Mouse (Mus musculus) adrenal gland, adult 18-20 months (tissue): ENCODE results near the gene Vamp9. TPM values are rescaled to one million over a fixed set of nuclear protein-coding genes. Genes with fewer than 3 reads are reported as not detected.
A peak's percentile ranks its signal among the peaks of the same experiment; 100 is the strongest.

Experiments
- DNase-seq, 2 experiments: peaks; one replicate each; pipeline ENCODE4 v3.0.0; 2021 to 2022; ENCODE audit warnings: low spot score in 2 of 2
- total RNA-seq, 2 experiments: library from RNA; stranded (reverse); gene quantifications; 1 replicate in 1 of 2; 2 replicates in 1 of 2; pipeline ENCODE4 v1.2.3; 2021

Vamp9 gene
- total RNA-seq, 2 experiments from 2014 or later, result 0.48 to 0.63 TPM

DNA sequence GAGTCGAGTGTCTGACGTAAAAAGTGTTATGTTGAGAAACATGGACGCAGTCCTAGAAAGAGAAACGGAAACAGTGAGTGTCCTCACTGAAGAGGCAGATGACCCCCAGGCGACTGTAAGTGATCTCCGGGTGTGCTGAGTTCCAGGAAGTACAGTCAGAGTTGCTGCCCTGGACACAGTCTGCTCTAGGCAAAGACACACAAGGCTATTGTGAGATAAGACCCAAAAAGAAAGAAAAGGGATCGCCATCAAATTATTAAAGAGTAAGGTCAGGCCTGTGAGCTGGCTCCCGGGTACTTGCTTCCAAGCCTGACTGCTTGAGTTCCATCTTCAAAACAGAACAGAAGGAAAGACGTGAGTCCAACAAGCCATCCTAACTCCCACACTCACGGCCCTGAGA is 35.2 kb downstream of the Vamp9 start:
- DNase-seq, result no peak

DNA sequence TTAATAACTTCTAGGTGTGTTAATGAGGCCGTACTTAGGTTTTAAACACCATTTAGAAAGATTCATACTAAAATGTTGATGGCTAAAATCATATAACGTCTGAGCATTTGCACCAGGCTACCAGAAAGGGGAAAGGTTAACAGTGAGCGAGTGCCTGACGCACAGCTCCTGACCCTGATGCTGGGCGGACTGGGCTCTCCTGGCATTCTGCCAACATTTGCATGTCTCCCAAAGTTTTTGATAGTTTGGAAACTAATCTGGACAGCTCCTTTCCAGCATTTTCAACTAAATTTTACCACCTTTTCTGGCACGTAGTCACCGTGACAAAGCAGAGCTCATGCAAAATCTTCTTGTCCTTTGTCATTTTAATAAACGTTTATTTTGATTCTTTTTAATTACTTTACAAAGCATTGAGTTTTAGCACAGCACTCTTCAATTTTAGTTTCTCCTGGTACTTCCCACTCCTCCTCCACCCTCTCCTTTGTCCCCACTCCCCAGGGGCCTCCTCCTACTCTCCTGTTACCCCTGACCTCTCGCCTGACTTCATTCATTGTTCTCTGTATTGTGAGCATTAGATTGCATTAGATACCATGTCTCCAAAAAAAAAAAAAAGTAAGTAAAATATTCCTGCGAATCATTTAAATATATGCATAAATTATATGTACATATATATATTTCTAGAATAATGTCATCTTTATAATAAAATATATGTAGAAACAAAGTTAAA is 35.9 kb downstream of the Vamp9 start:
- DNase-seq, result peak in 1 of 2 experiments; percentile 19

DNA sequence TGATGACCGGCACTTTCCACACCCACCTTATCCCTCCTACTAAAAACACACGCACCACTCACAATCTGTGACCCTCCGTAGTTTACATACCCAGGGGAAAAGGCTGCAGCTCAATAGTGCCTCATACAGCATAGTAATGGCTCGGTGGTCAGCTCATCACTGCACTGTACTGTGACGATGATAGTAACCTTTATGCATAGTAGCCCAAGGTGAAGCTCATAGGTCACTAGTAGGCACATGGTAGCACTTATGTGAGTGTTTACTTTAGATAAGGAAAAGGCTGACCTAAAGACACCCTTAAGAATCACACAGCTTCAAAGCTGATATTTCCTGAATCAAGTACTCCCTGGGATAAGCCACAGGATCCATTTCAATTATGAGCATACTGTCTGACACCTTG is 46.5 kb downstream of the Vamp9 start:
- no peak for DNase-seq

DNA sequence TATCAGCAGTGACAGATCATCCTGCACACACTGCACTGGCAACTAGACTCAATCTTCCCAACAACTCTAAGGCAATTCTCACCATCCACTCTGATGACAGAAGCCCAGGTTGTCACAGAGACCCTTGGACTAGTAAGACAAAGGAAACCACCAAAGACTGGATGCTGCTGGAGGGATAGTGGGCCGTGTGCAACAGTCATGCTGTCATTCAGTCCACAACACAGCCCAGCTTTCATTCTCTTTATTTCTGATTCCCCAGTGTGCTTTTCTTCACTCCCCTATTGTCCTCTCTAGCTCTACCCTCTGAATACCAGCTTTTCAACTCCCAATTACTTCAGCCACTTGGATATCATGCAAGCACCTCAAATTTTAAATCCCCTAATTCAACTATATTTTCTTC is 47.8 kb downstream of the Vamp9 start:
- no peak for DNase-seq

DNA sequence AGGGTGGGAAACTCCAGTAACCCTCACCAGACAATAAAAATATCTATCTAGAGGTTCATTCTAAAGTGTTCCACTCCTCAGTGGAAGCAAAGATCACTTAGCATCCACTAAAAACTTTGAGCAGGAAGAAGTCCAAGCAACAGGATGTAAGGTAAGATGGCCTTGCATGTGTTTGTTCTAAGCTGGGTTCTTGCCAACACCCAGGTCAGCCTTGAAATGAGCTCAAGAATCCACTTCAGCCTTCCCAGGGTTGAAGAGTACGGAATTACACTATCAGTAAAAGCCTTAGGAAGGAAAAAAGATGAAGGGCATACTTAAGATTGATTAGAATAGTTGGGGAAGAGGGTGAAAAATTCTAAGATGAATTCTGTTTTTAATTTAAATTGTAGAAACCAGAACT is 52.6 kb downstream of the Vamp9 start:
- DNase-seq, result no peak

DNA sequence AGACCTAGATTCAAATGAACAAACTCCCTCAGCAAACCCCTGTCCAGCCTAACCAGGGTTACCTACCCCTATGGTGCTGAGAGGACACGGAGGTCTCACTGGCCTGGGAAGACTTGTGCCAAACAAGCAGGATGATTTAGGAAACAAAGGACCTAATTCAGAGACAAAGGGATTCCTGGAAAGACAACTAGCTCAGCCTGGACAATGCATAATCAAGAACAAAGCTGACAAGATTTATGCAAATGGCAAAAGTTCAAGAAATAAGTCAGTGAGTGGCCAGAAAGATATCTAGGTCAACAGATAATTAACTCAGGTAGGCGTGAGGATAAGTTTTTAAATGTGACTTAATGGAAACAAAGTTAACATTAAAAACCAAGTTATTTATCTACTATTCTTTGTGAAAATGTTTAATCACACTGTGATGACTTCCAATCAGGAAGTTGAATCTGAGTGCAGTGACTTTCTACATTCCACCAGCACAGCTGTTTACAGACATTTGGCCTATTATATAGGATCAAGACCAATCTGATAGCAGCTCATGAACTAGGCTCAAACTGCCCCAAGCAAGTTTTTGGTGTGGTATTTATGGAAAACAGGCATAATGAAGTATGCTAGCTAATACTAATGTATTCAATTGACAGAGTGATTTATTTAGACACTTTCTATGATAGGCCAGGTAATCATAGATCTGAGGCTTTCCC is 53.3 kb downstream of the Vamp9 start:
- no peak for DNase-seq

DNA sequence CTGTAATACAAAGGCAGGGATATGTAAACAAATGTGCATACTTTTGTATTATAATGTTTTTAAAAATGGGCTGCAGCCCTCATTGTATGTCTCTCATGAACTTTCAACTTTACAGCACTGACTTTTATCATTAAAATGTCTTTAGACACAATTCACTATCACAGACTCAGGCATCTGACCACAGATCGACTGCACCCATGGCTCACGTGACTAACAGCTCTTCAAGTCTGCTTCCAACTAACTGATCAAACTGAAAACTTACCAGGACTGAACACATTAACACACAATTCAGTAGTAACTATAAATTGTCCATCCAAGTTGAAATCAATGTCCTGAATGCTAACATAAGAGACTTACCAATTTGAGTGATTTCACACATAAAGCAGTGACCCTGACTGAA is 53.9 kb downstream of the Vamp9 start:
- DNase-seq, result no peak

DNA sequence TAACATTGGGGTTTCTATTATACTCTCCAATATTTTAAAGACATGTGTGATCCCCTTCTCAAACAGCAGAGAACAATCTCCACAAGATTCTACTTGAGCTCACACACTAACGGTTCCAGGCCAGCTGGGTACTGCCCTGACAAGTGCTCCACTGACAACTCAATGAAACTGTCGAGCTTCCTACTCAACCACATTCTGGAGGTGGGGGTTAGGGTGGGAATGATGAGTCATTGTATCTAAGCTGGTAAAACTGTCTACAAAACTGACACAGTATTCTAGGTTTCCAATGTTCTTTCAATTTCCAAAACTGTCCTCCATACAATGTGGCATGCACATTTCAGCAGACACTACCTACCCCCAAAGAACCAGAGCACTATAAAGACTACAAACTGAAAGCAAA is 67.9 kb downstream of the Vamp9 start:
- DNase-seq, result no peak

DNA sequence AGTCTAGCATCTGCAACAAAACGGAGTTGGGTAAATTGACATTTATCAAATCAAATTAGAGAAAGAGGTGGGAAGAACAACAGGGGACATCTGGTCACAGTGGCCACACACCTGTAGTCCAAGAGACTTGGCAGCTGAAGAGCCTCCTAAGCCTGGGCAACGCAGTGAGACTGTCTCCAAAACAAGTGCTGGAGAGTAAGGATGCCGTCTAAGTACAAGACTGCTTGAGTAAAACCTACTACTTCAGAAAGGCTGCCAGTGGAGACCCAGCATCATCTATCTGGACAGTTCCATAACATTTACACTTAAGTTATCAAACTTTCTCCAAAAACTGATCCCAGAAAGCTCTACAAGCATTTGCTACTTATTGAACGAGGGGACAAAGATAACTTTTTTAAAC is 69.0 kb downstream of the Vamp9 start:
- no peak for DNase-seq

DNA sequence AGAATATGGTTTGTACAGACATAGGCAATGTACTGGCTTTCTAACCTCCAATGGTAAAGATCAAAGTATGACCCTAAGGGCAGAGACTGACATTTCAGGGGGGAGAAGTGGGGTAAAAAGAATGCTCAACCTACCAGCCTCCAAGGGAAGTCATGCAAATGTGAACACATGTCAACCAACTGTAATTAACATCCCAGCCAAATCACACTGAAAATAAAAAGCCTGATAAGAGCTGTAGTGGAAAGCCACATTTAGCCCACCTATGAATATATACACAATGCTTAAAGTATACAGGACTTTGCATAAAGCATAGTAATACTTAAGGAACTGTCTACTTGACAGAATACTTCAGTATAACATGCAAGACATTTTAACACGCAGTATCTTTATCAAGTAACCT is 69.7 kb downstream of the Vamp9 start:
- no peak for DNase-seq

DNA sequence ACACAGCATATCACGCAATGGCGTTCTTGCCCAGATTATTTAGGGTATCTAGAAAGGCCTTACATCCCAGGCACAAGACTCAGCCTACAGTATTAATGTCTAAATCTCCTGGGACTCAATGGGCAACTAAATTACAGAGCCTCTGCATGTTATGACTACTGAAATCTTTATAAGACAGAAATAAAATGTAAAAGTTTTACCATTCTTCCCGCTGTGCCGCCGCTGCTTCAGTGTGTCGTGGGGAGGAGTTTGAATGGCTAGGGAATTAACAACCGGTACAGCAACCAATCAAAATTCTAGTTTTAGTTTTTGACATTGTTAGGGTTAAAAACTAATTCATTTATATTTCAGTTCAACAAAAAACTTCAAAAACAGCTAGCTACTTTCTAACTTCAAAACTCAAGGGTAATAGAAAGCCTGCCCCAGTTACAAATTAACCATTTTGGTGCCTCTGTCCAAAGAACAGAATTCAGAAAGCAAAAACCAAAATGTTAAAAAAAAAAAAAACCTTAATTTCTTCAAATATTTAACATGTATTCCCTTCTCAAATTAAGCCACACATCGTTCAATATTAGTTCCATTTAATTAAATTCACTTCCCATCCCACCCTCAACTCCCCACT is 70.4 kb downstream of the Vamp9 start:
- DNase-seq, result no peak

DNA sequence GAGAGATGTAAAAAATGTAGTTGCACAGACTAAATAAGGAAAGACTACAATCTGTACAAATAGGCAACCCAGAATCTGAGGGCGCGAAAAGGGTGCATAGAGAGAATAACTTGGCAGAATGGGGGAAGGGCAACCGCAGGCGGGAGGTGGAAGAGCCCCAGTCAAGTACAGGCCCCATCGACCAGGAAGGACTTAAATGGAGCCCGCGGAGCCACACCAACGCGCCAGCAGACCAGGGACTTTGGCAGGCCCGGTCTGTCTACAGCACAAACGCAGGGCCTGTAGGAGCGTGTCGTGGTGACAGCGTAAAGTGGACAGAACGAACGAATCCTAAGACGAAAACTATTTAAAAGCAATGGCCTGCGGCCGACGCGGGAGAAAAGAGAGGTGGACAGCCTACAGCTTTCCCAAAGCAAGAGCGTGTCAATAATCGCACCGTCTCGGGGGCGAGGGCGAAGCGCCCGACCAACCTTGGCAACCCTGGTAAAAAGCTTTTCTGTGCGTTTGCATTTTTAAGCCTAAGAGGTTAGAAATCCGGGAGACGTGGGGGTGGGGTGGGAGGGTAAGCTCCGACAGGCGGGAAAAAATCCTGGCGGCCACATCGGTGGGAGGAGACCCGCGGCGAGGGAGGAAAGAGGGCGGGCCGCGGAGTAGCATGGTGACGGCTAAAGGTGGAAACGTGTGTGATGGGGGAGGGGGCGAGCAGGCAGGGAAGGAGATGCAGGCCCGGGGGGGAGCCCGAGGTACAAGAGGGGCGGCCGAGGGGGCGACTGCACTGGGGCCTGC is 71.7 kb downstream of the Vamp9 start:
- DNase-seq, result peak; percentile 68 to 74

DNA sequence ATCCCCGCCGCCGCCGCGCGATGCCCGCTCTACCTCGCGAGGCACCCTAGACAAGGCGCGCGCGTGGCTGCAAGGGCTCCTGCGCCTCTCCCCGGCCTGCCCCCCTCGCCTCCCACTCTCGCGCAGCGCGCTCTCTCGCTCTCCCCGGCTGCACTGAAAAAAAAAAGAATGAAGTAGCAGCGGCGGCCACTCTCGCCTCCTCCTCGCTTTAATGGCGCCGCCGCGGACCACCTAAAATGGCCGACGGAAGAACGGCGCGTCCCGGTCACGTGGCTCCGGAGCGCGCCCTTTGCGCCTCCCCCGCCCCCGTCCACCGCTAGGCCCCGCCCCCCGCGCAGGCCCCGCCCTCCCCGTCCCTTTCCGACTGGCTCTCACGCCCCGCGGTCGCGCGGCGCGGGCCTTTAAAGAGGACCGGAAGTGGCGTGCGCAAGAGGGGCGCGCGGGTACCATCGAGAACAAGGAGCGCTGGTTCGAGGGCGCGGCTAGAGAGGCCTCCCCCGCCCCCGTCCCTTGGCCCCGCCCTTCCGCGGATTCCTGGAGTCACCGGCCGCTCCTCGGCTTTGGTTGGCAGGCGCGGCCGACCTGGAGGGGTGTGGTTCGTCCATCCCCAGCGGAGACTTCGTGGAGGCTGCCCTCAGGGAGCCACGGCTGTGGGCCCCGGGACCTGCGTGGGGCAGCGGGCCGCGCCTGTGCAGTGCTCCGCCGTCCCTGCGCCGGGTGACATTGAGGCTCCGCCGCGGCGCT is 72.8 kb downstream of the Vamp9 start, which contains the start of the genes Hnrnpd and 4930524J08Rik:
Gene Hnrnpd (minus strand): TSS at position 240 of the 744 bp plus-strand sequence.
Gene 4930524J08Rik (plus strand): TSS at position 363 of the 744 bp plus-strand sequence.
- DNase-seq, result peak; percentile 85 to 87

DNA sequence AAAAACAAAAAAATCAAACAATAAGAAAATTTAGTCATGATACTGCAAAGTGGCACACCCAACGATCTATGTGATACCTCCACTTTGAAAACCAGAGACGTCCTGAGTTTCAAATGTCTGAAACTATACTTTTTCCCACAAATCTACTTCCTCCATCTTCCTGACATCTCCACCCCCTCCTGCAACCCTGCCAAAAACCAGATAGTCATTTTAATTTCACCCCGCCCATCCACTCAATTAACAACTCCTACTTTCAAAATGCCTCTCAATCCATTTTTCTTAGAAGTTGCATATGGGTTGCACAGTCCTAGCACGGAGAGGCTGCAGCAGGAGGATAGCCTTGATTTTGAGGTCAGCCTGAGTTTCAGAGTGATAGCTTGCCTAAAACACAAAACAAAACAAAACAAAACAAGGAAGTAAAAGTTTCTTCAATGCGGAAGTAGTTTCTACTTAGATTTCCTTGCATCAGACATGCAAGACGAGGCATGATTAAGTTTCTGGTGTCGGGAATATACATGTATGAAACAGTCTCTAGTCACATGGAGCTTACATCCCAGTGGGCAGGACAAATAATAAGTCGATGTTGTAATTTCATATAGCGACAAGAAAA is 77.5 kb downstream of the Vamp9 start:
- no peak for DNase-seq

DNA sequence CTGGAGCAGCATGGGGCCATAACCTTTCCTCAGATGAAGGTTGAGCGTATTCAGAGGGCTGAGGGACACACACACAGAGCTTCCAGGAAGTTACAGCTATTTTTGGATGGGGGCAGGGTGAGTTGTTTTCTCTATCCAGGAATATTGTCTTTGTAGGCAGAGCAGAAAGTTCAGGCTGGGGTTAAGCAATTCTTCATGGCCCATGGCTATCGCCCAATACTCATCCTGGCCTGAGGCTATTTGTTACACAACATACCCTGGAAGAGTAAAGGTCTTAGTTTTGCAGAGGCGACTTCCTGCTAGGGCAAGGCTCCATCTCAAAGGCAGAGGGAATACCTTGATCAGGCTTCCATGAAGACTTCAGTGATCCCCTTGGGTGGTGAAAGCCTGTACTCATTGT is 88.1 kb downstream of the Vamp9 start:
- DNase-seq, result no peak

DNA sequence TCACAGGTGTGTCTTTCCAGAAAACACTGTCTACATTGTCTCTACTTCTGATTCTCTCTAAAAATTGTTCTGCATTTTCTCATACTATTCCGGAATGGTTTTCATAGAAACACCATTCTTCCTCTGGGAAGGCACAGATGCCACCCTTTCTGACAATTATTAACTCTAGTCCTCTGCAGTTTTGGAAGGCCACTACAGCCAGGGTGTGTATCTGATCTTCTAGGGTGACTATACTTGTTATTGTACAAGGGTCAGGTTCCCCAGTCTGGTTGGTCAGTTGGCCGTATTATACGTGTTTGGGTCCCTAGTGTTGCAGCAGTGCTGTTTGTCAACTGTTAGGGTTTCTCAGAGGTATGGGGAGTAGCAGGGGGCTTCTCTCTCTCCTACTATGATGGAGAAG is 88.6 kb downstream of the Vamp9 start:
- DNase-seq, result no peak

DNA sequence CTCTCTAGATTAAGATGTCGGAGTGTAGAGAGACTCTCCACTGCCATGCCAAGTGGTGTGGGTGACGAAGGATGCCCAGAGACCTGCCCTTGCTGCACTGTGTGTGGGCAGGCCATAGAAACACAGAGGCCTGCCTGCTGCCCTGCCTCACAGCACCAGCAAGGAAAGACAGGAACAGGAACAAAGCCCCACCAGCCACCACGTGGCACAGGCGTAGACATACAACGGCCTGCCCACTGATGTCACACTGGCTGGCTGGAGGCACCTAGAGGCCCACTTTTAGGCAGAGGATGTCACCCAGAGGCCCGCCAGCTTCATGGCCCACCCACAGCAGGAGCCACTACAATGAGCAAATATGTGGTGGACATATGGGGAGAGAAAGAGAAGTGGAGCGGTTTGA is 94.0 kb downstream of the Vamp9 start:
- DNase-seq, result no peak

DNA sequence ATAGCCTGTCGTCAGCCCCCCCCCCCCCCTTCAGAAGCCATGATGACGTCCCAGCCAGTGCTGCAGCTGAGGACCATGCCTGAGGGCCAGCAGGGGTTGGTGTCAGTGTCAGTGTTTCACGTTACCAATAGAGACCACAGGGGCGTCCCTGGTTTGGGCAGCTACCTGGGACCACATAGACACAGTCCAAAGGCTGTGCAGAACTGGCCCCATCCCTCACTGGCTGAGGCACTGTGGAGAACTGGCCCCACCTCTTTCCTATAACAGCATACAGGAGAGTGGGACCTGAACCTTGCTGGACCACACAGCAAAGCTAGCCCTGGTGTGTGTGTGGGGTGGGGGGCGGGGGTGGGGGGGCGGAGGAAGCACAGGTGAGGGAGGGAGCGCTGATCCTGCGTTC is 94.4 kb downstream of the Vamp9 start:
- no peak for DNase-seq
